Mouse (Mus musculus): Measurements from ENCODE around the gene Sema3b. TPM values are rescaled to one million over a fixed set of nuclear protein-coding genes. Genes with fewer than 3 reads are reported as not detected.

Sema3b gene
- total RNA-seq, 2 experiments from 2014 or later, result 11.2 to 17.9 TPM

DNA sequence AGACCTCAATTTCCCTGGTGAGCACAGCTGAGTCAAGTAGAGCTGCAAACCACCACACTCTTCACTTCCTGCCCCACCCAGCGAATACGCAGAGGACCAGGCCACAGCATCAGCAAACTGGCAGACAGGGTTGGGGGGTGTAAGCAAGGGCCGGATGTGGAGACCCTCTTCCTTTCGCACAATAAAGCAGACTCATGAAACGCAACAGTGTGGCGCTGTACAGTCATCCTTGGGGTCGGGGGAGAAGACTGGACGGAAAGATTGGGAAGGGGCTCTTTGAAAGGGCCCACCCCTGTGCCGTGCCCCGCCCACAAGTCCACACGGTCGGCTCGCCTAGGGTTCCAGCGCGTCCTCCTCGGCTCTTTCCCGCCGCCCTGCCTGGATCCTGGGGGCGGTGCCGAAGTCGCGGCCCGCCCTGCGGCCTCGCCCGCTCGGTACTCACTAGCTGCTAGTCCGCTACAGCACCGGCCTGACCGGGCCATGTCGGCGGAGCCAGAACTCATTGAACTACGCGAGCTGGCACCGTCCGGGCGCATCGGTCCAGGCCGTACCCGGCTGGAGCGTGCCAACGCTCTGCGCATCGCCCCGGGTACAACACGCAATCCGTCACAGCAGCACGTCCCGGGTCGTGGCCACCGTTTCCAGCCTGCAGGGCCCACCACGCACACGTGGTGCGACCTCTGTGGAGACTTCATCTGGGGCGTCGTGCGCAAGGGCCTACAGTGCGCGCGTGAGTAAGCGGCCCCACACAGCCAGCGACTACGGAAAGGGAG lies 57.7 kb downstream of the Sema3b start, which contains the start of gene Rassf1:
Gene Rassf1 (plus strand): TSS at position 439 of the 773 bp plus-strand sequence.
- no peak for TF ChIP-seq CTCF (IDR thresholded peaks at IDR 0.05)
- Histone ChIP-seq H3K4me3 (peak within 1 kb of the TSS; percentile 78), H3K27ac (peak within 1 kb of the TSS; percentile 85)
- DNase-seq, result peak; percentile 82
- intact Hi-C loops (cut with DNase I), result no loop called here

DNA sequence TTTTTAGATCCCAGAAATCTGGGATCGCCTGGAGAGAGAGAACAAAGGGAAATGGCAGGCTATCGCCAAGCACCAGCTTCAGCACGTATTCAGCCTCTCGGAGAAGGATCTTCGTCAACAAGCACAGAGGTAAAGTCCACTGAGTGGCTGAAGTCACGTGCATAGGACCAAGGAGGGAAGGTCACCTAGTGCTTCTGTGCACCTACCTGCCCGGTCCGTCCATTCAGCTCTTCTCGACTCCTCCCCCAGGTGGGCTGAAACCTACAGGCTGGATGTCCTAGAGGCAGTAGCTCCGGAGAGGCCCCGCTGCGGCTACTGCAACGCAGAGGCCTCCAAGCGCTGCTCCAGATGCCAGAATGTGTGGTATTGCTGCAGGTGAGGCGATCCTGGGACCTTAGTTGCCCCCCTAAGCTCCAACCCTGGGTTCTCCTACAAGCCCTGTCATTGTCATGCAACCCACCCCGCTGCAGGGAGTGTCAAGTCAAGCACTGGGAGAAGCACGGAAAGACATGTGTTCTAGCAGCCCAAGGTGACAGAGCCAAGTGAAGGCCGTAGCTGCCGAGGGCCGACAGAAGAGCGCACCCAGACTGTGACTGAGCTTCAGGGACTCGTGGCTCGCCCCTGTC lies 58.4 kb downstream of the Sema3b start:
- H3K27ac ChIP-seq, result peak overlapping the region; percentile 85; the same call in 1 of the 2 replicates

GRCm38 (mm10) chr9:107549297-107550074 lies 59.5 kb downstream of the Sema3b start:
- intact Hi-C loops (cut with DNase I), result no loop called here
- DNase-seq, result no peak
- no peak overlapping the region for H3K27ac ChIP-seq
- TF ChIP-seq CTCF (IDR thresholded peaks at IDR 0.05), result no peak
- no peak overlapping the region for H3K4me3 ChIP-seq

More for the DNA sequence above, 58.4 kb downstream of the Sema3b start:
- no peak for DNase-seq
- no peak overlapping the region; the same call in 1 of the 2 replicates for H3K4me3 ChIP-seq
- TF ChIP-seq CTCF (IDR thresholded peaks at IDR 0.05), result no peak
- intact Hi-C loops (cut with DNase I), result no loop called here

- Histone ChIP-seq H3K27ac (no peak overlapping the region), H3K4me3 (no peak overlapping the region)
- TF ChIP-seq CTCF (IDR thresholded peaks at IDR 0.05), result no peak
- intact Hi-C loops (cut with DNase I), result no loop called here
- DNase-seq, result no peak
Observed at GRCm38 (mm10) chr9:107548820-107549219, 60.2 kb downstream of the Sema3b start.

DNA sequence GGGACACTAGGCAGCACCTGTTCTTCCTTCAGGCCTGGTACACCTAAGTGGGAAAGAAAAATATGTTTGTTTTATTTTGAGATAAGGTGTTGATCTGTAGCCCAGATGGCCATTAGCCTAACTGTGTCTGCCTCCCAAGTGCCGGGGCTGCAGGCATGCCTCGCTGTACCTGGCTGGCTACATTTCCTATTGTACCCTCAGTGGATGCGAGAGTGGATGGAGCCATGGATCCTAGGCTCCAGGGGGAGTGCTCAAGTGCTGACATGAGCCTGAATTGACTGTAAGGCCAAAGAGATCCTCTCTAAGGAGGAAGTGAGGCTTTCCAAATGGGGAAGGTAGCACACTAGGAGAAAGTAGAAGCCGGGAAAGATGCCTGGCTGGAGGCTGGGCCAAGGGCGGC lies 61.1 kb downstream of the Sema3b start:
- no peak overlapping the region for H3K27ac ChIP-seq
- intact Hi-C loops (cut with DNase I), result no loop called here
- no peak overlapping the region for H3K4me3 ChIP-seq
- TF ChIP-seq CTCF (IDR thresholded peaks at IDR 0.05), result no peak
- no peak for DNase-seq

Other genes starting within 250 kb of the Sema3b start
- under 1 TPM; 0.28 to 0.73 TPM for gene Cacna2d2, start 209.6 kb downstream of the Sema3b start, total RNA-seq (2021)
- gene Tmem115, start 75.3 kb downstream of the Sema3b start, total RNA-seq (2021), result 10 to 100 TPM; 16.6 to 17.3 TPM
- gene Cyb561d2, start 67.0 kb downstream of the Sema3b start, total RNA-seq (2021), result 1 to 10 TPM; 3.1 TPM
- 10 to 100 TPM in 1 of 2 experiments, 1 to 10 TPM in 1; 9.7 to 11.5 TPM for gene Nprl2, start 67.0 kb downstream of the Sema3b start, total RNA-seq (2021)
- gene Zmynd10, start 61.9 kb downstream of the Sema3b start, total RNA-seq (2021), result under 1 TPM in 1 of 2 experiments, not detected in 1; 0.53 TPM
- gene Rassf1, start 57.7 kb downstream of the Sema3b start, total RNA-seq (2021), result 10 to 100 TPM; 14.0 to 14.3 TPM
- gene Tusc2, start 46.0 kb downstream of the Sema3b start, total RNA-seq (2021), result 10 to 100 TPM; 35.6 to 35.7 TPM
- 10 to 100 TPM; 11.3 to 19.9 TPM for gene Hyal2, start 41.3 kb downstream of the Sema3b start, total RNA-seq (2021)
- 1 to 10 TPM; 1.6 to 2.4 TPM for gene Hyal1, start 32.3 kb downstream of the Sema3b start, total RNA-seq (2021)
- gene Naa80, start 30.3 kb downstream of the Sema3b start, total RNA-seq (2021), result 10 to 100 TPM; 11.8 to 14.7 TPM
- under 1 TPM; 0.22 to 0.33 TPM for gene Hyal3, start 28.4 kb downstream of the Sema3b start, total RNA-seq (2021)
- gene Ifrd2, start 21.6 kb downstream of the Sema3b start, total RNA-seq (2021), result 10 to 100 TPM; 48.5 to 50.4 TPM
- gene Gnai2, start 26.1 kb upstream of the Sema3b start, total RNA-seq (2021), result 10 to 100 TPM; 59.9 to 77.7 TPM
- gene Slc38a3, start 60.3 kb upstream of the Sema3b start, total RNA-seq (2021), result 10 to 100 TPM; 60.8 to 94.7 TPM
- gene Gnat1, start 70.5 kb upstream of the Sema3b start, total RNA-seq (2021), result not detected
- gene Sema3f, start 101.2 kb upstream of the Sema3b start, total RNA-seq (2021), result 1 to 10 TPM; 6.3 to 9.2 TPM
- gene Rbm5, start 161.8 kb upstream of the Sema3b start, total RNA-seq (2021), result 10 to 100 TPM; 46.4 to 49.6 TPM